Mouse (Mus musculus) bone marrow macrophage, adult 2 months (primary cell): ENCODE data around the gene Fpr2. TPM values are rescaled to one million over a fixed set of nuclear protein-coding genes. Genes with fewer than 3 reads are reported as not detected.
"Not testable (repeated sequence)": the region's sequence is repeated elsewhere in the genome, so short reads cannot be mapped to it uniquely, and the experiment has no call there.

Source experiments
- H3K27ac ChIP-seq: 2 replicates; pipeline ENCODE4 v1.5.1; 2012; ENCODE audit warnings: low read depth, low read length; ENCODE audit not compliant: insufficient read depth
- H3K4me1 ChIP-seq: 2 replicates; pipeline ENCODE4 v1.6.1; 2012; ENCODE audit warnings: low read length; ENCODE audit not compliant: control insufficient read depth, insufficient read depth
- H3K4me3 ChIP-seq: 2 replicates; pipeline ENCODE4 v1.5.1; 2012; ENCODE audit warnings: mild to moderate bottlenecking, low read length, moderate library complexity; ENCODE audit not compliant: insufficient read depth
- CTCF ChIP-seq: IDR thresholded peaks from 2 replicates; pipeline ENCODE4 v1.5.1; 2012; ENCODE audit warnings: low read depth, mild to moderate bottlenecking, low read length, moderate library complexity
- POLR2A ChIP-seq: IDR thresholded peaks from 2 replicates; pipeline ENCODE4 v1.6.1; 2012; ENCODE audit warnings: mild to moderate bottlenecking, low read depth, low read length, borderline replicate concordance
- polyA plus RNA-seq: library from polyadenylated mRNA; stranded (reverse); fragments of >200 nt; gene quantifications from 2 replicates; pipeline ENCODE4 v1.2.4, GENCODE M21; 2012; ENCODE audit not compliant: missing spikeins, insufficient read depth, insufficient read length

The Fpr2 gene
- polyA plus RNA-seq, 1 experiment, result 56.6 TPM

- no peak overlapping the region for H3K4me3 ChIP-seq
- H3K4me1 ChIP-seq, result peaks cover 51% of the 10 kb centered on the region
- peak overlapping the region; percentile 42 for H3K27ac ChIP-seq
- TF ChIP-seq CTCF (no peak), POLR2A (no peak)
Measured at GRCm38 (mm10) chr17:17879347-17879746, 8.3 kb upstream of the Fpr2 start.

GRCm38 (mm10) chr17:17882672-17883071, 5.0 kb upstream of the Fpr2 start:
- peak overlapping the region; percentile 21; the same call in 1 of the 2 replicates for H3K4me3 ChIP-seq
- peak overlapping the region; percentile 51 for H3K27ac ChIP-seq
- peaks cover 45% of the 10 kb centered on the region for H3K4me1 ChIP-seq
- TF ChIP-seq POLR2A, result no peak
- TF ChIP-seq CTCF, result no peak

- Histone ChIP-seq H3K4me3 (peak within 1 kb of the TSS; percentile 21; the same call in 1 of the 2 replicates), H3K27ac (peak within 1 kb of the TSS; percentile 15; the same call in 1 of the 2 replicates), H3K4me1 (peaks cover 41% of the 10 kb centered on the region)
- TF ChIP-seq POLR2A (no peak), CTCF (no peak)
Measured at GRCm38 (mm10) chr17:17883840-17884239, 3.8 kb upstream of the Fpr2 start, which contains the start of gene Fpr1. Fpr1 (minus strand) TSS chr17:17883940.

DNA sequence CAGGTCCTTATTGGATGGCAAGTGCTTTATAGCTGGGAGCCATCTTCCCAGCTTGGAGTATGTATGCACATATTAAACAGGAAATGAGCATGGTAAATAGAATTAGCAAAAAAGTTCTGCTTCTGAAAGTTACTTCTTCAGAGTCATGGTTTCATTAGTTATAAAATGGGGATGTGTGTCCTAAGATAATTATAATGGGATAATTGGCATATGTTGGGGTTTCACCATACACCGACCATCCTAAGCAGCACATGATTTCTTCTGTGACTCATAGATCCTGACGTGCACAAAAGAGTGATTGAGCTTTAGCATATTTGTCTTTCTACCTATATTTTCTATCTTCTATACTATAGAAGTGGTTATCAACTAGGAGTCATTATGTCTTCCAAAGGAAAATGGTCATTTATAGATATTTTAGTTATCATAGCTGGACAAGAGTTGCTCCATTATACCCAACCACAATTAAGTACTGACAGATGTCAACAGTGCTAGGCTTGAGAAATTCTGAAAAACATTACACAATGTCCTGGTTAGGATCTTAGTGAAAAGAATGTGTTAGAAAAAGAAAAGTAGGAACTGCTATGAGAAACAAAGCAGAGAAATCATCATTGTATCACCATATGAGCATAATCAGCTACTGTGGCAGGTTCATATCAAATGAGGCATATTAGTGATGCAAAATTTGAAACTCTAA, 2.3 kb downstream of the Fpr2 start:
- Histone ChIP-seq H3K4me1 (peaks cover 26% of the 10 kb centered on the region), H3K4me3 (no peak overlapping the region), H3K27ac (peak overlapping the region; percentile 61)
- TF ChIP-seq POLR2A (no peak), CTCF (no peak)

GRCm38 (mm10) chr17:17896039-17896438, 8.4 kb downstream of the Fpr2 start:
- H3K4me1 ChIP-seq, result peaks cover 17% of the 10 kb centered on the region
- H3K4me3 ChIP-seq, result no peak overlapping the region
- no peak overlapping the region for H3K27ac ChIP-seq
- no peak for TF ChIP-seq POLR2A
- TF ChIP-seq CTCF, result no peak

DNA sequence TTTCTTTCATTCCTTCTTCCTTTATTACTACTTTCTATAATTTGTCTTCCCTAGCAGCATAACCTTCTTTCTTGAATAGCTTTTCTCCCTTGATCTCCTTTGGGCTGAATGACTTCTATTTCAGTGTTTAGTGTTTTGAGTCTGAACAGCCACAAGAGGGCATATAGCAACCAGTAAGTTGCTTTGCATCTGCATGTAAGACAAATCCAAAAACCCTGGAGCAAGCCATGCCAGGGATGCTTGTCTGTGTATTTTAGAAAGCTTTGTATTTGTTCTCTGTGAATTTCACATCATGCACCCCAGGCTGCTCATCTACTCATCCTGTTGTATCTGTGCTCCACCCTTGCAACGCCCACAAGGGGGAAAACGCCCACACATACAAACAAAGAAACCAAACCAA, 11.6 kb downstream of the Fpr2 start:
- no peak overlapping the region for H3K27ac ChIP-seq
- no peak for TF ChIP-seq POLR2A
- TF ChIP-seq CTCF, result no peak
- peaks cover 21% of the 10 kb centered on the region for H3K4me1 ChIP-seq
- H3K4me3 ChIP-seq, result no peak overlapping the region

- Histone ChIP-seq H3K4me3 (no peak overlapping the region), H3K27ac (peak overlapping the region; percentile 68), H3K4me1 (peaks cover 17% of the 10 kb centered on the region)
- TF ChIP-seq POLR2A (no peak), CTCF (no peak)
Measured at GRCm38 (mm10) chr17:17900768-17901167, 13.1 kb downstream of the Fpr2 start.

DNA sequence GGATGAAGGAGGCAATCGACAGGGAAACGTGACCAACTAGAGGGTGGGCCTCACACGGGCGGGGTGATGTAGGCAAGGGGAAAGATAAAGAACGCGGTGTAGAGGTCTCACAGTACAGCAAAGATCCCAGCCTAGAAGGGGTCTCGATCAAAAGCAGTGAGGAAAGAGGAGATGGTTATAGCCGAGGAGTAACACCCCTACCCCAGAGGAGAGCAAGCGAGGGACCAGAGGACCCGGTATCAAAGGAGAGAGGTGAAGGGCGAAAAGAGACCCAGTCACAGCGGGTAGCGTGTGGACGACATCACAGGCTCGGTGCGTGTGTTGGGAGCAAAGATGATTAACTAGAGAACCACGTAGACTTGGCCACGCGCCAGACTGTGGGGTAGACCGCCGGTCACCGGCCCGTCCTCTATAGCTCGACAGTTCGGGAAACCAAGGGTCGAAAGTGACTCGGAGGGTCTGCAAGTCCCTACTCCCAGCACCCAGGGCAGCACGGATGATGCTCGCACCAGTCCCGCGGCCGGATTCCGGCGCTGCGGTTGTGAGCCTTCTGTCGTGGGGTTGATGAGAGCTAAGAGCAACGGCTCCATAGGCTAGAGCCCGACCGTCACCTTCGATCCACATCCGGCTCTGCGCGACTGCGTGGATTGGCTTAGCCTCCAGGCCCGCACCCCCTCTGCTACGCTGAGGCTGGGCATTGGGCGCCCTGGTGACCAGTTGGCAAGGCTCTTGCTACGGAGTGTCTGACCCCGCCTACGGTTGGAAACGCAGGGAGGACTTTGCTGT, 22.2 kb downstream of the Fpr2 start:
- TF ChIP-seq POLR2A (no peak), CTCF (no peak)
- no peak overlapping the region for H3K27ac ChIP-seq

GRCm38 (mm10) chr17:17912618-17913017, 25.0 kb downstream of the Fpr2 start:
- not testable (repeated sequence) for H3K4me1 ChIP-seq, H3K27ac ChIP-seq, H3K4me3 ChIP-seq

More for the DNA sequence above, 22.2 kb downstream of the Fpr2 start:
- H3K4me3 ChIP-seq, result peak overlapping the region; percentile 36
- H3K4me1 ChIP-seq, result no peaks in the 10 kb centered on the region

DNA sequence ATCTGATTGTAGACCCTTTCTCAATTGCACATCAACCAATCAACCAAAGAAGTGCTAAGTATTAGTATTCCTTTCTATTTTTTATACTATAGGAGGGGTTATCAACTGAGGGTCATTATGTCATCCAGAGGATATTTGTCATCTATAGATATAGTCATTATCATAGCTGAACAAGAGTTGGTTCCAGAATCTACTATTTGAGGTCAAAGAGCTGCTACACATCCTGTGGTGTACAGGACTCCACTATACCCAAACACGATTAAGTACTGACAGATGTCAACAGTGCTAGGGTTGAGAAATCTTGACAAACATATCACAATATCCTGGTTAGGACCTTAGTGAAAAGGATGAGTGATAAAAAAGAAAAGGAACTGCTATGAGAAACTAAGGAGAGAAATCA, 29.8 kb downstream of the Fpr2 start:
- H3K4me3 ChIP-seq, result no peak overlapping the region
- no peak for TF ChIP-seq POLR2A
- no peak for TF ChIP-seq CTCF

More for the DNA sequence above, 29.8 kb downstream of the Fpr2 start:
- Histone ChIP-seq H3K4me1 (no peaks in the 10 kb centered on the region), H3K27ac (no peak overlapping the region)
